Mouse (Mus musculus): ENCODE measurements around the gene Pnpla1.

DNA sequence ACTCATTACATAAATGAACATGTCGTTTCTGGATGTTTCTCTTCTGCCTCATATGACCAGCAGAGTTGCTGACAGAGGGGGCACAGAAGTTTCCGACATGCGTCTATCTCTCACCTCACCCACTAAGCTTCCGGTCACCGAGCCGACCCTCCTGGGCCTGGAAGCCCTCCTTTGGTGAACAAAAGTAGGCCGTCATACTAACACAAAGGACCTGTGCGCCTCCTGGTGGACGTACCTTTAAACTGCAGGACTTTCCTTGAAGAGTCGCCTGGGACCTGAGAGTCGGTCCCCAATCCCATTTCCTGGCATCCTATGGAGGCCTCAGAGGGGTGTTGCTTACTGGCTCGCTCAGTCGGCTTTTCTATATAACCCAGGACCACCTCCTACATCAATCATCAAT is 68.2 kb downstream of the Pnpla1 start:
- TF ChIP-seq POLR2A (IDR thresholded peaks at IDR 0.05; ENCODE audit: insufficient read depth, low read length) (no peak), CTCF (IDR thresholded peaks at IDR 0.05; ENCODE audit: low read depth, low read length) (peak; percentile 71), EP300 (IDR thresholded peaks at IDR 0.05; ENCODE audit: insufficient read depth, low read depth, low read length) (no peak)

Data from ES-Bruce4 (cell line).